Mouse (Mus musculus): ENCODE results near the gene Asrgl1.

- no peak for TF ChIP-seq CTCF (IDR thresholded peaks at IDR 0.05; ENCODE audit: borderline replicate concordance, control insufficient read depth, extremely low read depth, insufficient read depth, low read length, poor library complexity)
- no peak for TF ChIP-seq POLR2A (IDR thresholded peaks at IDR 0.05; ENCODE audit: control insufficient read depth, extremely low read depth, insufficient read depth, low read length, poor library complexity)
Measured at GRCm38 (mm10) chr19:9097441-9097840, 38.0 kb downstream of the Asrgl1 start.
